Mouse (Mus musculus): ENCODE measurements around the gene Ebf3. TPM values are rescaled to one million over a fixed set of nuclear protein-coding genes. Genes with fewer than 3 reads are reported as not detected.

The Ebf3 gene
- polyA plus RNA-seq, 1 experiment = 0.70 TPM

DNA sequence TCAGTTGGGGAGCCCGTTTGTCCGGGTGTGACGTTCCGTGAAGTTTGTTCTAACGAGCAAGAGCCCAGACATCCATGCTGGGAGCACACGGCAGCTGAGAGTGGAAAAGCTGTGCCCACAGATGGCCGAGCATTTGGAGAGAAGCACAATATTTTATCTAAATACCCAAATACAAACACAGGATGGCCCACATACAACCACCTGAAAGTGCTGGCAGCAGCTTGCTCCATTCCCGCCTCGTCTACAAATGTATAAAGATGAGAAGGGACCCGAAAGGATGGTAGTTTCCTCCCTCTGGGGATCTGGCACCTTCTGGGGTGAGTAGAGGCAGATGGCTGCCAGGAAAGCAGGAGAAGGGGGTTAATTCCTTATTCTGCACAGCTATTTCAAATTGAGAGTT is 42.0 kb downstream of the Ebf3 start:
- no peaks in the 10 kb centered on the region for H3K4me1 ChIP-seq (ENCODE audit: control insufficient read depth, insufficient read depth, insufficient read length, low read length)
- H3K27me3 ChIP-seq (ENCODE audit: control insufficient read depth, insufficient read depth, low read length) = no peaks in the 10 kb centered on the region
- 81% methylated on average over 10 of the region's 10 CpGs for WGBS
- H3K4me3 ChIP-seq (ENCODE audit: low read depth, low read length) = no peak overlapping the region
- H3K36me3 ChIP-seq (ENCODE audit: control insufficient read depth, insufficient read depth, low read length) = no peaks in the 10 kb centered on the region
- no peak overlapping the region for H3K27ac ChIP-seq (ENCODE audit: insufficient read depth, low read depth, low read length)
- no peak for TF ChIP-seq POLR2A (IDR thresholded peaks at IDR 0.05; ENCODE audit: low read depth, low read length)

- no peak overlapping the region for H3K4me3 ChIP-seq (ENCODE audit: low read depth, low read length)
Observed at GRCm38 (mm10) chr7:137268452-137269155, 45.6 kb downstream of the Ebf3 start.

DNA sequence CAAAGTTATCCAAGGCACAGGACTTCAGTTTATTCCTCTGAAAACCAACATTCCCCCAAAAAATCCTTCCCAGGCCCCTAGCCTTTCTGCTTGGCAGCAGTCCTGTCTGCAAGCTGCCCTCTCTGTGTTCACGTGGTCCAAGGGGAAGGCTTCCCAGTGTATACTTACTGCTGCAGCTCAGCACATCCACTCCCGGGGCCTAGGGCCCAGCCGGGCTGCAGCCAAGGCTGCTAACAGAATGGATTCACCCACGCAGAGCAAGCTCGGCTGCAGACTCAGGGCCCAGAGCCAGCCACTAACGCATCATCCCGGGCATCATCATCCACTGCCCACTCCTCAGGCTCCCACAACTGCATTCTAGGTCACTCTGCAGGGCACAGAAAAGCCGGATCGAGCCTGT is 46.8 kb downstream of the Ebf3 start:
- Histone ChIP-seq H3K4me1 (ENCODE audit: control insufficient read depth, insufficient read depth, insufficient read length, low read length) (no peaks in the 10 kb centered on the region), H3K36me3 (ENCODE audit: control insufficient read depth, insufficient read depth, low read length) (no peaks in the 10 kb centered on the region), H3K27ac (ENCODE audit: insufficient read depth, low read depth, low read length) (no peak overlapping the region), H3K27me3 (ENCODE audit: control insufficient read depth, insufficient read depth, low read length) (no peaks in the 10 kb centered on the region), H3K4me3 (ENCODE audit: low read depth, low read length) (no peak overlapping the region)
- WGBS = 70% methylated on average over 9 of the region's 9 CpGs
- TF ChIP-seq CTCF (IDR thresholded peaks at IDR 0.05; ENCODE audit: extremely low read depth, insufficient read length, insufficient replicate concordance, low read depth, low read length) = no peak
- no peak for TF ChIP-seq POLR2A (IDR thresholded peaks at IDR 0.05; ENCODE audit: low read depth, low read length)

More at GRCm38 (mm10) chr7:137268452-137269155, 45.6 kb downstream of the Ebf3 start:
- H3K27ac ChIP-seq (ENCODE audit: insufficient read depth, low read depth, low read length) = no peak overlapping the region
- 80% methylated on average over 8 of the region's 8 CpGs for WGBS
- H3K27me3 ChIP-seq (ENCODE audit: control insufficient read depth, insufficient read depth, low read length) = no peaks in the 10 kb centered on the region
- TF ChIP-seq CTCF (IDR thresholded peaks at IDR 0.05; ENCODE audit: extremely low read depth, insufficient read length, insufficient replicate concordance, low read depth, low read length) (no peak), POLR2A (IDR thresholded peaks at IDR 0.05; ENCODE audit: low read depth, low read length) (no peak)
- H3K4me1 ChIP-seq (ENCODE audit: control insufficient read depth, insufficient read depth, insufficient read length, low read length) = no peaks in the 10 kb centered on the region
- no peaks in the 10 kb centered on the region for H3K36me3 ChIP-seq (ENCODE audit: control insufficient read depth, insufficient read depth, low read length)

GRCm38 (mm10) chr7:137266575-137266974 is 47.7 kb downstream of the Ebf3 start:
- Histone ChIP-seq H3K4me3 (ENCODE audit: low read depth, low read length) (no peak overlapping the region), H3K27ac (ENCODE audit: insufficient read depth, low read depth, low read length) (no peak overlapping the region), H3K27me3 (ENCODE audit: control insufficient read depth, insufficient read depth, low read length) (no peaks in the 10 kb centered on the region), H3K4me1 (ENCODE audit: control insufficient read depth, insufficient read depth, insufficient read length, low read length) (no peaks in the 10 kb centered on the region), H3K36me3 (ENCODE audit: control insufficient read depth, insufficient read depth, low read length) (no peaks in the 10 kb centered on the region)
- WGBS = 26% methylated on average over 17 of the region's 17 CpGs
- no peak for TF ChIP-seq CTCF (IDR thresholded peaks at IDR 0.05; ENCODE audit: extremely low read depth, insufficient read length, insufficient replicate concordance, low read depth, low read length)
- TF ChIP-seq POLR2A (IDR thresholded peaks at IDR 0.05; ENCODE audit: low read depth, low read length) = no peak

- whole genome bisulfite sequencing = 85% methylated on average over 8 of the region's 8 CpGs
- no peaks in the 10 kb centered on the region for H3K27me3 ChIP-seq (ENCODE audit: control insufficient read depth, insufficient read depth, low read length)
- H3K27ac ChIP-seq (ENCODE audit: insufficient read depth, low read depth, low read length) = no peak overlapping the region
- no peaks in the 10 kb centered on the region for H3K36me3 ChIP-seq (ENCODE audit: control insufficient read depth, insufficient read depth, low read length)
- TF ChIP-seq POLR2A (IDR thresholded peaks at IDR 0.05; ENCODE audit: low read depth, low read length) (no peak), CTCF (IDR thresholded peaks at IDR 0.05; ENCODE audit: extremely low read depth, insufficient read length, insufficient replicate concordance, low read depth, low read length) (no peak)
- no peaks in the 10 kb centered on the region for H3K4me1 ChIP-seq (ENCODE audit: control insufficient read depth, insufficient read depth, insufficient read length, low read length)
- no peak overlapping the region for H3K4me3 ChIP-seq (ENCODE audit: low read depth, low read length)
Observed at GRCm38 (mm10) chr7:137262330-137262729, 51.9 kb downstream of the Ebf3 start.

DNA sequence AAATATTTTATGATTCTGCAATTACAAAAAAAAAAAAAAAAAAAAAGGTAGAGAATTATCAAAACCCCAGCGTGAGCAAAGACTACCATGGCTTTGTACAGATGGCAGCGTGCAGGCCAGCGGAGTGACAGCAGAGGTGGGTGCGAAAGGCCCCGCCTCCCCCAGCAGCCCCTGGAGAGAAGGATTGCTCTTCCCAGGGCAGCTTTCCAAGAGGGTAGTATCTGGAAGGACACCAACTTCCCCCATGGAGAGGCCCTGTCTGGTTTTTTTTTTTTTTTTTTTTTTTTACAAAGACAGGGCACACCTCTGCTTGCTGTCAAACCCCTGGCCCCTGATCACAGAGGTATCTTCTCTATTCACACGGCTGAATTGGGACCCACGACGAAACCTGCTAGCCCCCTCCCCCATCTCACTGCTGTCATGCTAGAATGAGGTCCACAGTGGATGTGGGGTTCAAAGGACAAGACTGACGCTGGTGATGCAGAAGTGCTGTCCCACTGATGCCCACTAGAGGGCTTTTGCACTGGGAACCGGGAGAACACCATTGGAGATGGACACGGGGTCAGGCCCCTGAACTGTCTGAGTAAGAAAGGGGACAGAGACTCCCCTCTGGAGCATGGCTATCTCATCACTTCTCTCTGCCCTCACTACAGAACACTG is 67.9 kb downstream of the Ebf3 start:
- no peaks in the 10 kb centered on the region for H3K27me3 ChIP-seq (ENCODE audit: control insufficient read depth, insufficient read depth, low read length)
- H3K36me3 ChIP-seq (ENCODE audit: control insufficient read depth, insufficient read depth, low read length) = no peaks in the 10 kb centered on the region
- H3K27ac ChIP-seq (ENCODE audit: insufficient read depth, low read depth, low read length) = no peak overlapping the region
- TF ChIP-seq POLR2A (IDR thresholded peaks at IDR 0.05; ENCODE audit: low read depth, low read length) (no peak), CTCF (IDR thresholded peaks at IDR 0.05; ENCODE audit: extremely low read depth, insufficient read length, insufficient replicate concordance, low read depth, low read length) (peak; percentile 68; the same call in 1 of the 2 replicates)
- H3K4me3 ChIP-seq (ENCODE audit: low read depth, low read length) = no peak overlapping the region
- 40% methylated on average over 11 of the region's 11 CpGs for WGBS
- H3K4me1 ChIP-seq (ENCODE audit: control insufficient read depth, insufficient read depth, insufficient read length, low read length) = no peaks in the 10 kb centered on the region

DNA sequence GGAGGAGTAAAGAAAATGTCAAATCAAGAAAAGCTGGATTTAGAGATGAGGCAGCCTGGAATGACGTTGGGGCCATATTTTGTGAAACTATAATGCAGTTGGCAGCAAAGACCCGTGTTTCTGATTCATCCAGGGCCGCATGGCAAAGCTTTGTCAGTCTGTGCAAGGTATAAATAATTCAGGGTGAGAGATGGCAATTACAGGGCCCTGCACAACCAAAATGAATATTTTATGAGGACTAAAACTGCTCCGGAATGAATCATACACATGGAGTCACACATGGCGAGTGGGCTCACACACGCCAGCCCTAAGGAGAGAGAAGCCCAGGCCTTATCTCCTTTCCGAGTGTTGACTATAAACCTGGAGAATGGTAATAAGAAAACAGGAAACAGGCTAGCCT is 69.4 kb downstream of the Ebf3 start:
- Histone ChIP-seq H3K36me3 (ENCODE audit: control insufficient read depth, insufficient read depth, low read length) (no peaks in the 10 kb centered on the region), H3K27me3 (ENCODE audit: control insufficient read depth, insufficient read depth, low read length) (no peaks in the 10 kb centered on the region), H3K4me3 (ENCODE audit: low read depth, low read length) (no peak overlapping the region), H3K27ac (ENCODE audit: insufficient read depth, low read depth, low read length) (no peak overlapping the region), H3K4me1 (ENCODE audit: control insufficient read depth, insufficient read depth, insufficient read length, low read length) (no peaks in the 10 kb centered on the region)
- TF ChIP-seq POLR2A (IDR thresholded peaks at IDR 0.05; ENCODE audit: low read depth, low read length) = no peak
- TF ChIP-seq CTCF (IDR thresholded peaks at IDR 0.05; ENCODE audit: extremely low read depth, insufficient read length, insufficient replicate concordance, low read depth, low read length) = no peak
- 84% methylated on average over 7 of the region's 7 CpGs for WGBS

Measured in small intestine, adult 2 months (tissue).